Mouse (Mus musculus) frontal cortex, adult 2 months (tissue): ENCODE data around the gene Rflnb. TPM values are rescaled to one million over a fixed set of nuclear protein-coding genes. Genes with fewer than 3 reads are reported as not detected.

Source experiments
- DNase-seq, 2 experiments: peaks; one replicate each; pipeline ENCODE4 v3.0.0; 2022; ENCODE audit warnings: low spot score in 1 of 2; ENCODE audit errors: extremely low spot score in 1 of 2
- polyA plus RNA-seq: library from polyadenylated mRNA; depleted of rRNA; stranded (reverse); fragments of >200 nt; gene quantifications from 2 replicates; pipeline ENCODE4 v1.2.3, GENCODE M21; 2012; rRNA removed

Rflnb gene
- polyA plus RNA-seq: 8.4 and 10.6 TPM in 2 replicates

DNA sequence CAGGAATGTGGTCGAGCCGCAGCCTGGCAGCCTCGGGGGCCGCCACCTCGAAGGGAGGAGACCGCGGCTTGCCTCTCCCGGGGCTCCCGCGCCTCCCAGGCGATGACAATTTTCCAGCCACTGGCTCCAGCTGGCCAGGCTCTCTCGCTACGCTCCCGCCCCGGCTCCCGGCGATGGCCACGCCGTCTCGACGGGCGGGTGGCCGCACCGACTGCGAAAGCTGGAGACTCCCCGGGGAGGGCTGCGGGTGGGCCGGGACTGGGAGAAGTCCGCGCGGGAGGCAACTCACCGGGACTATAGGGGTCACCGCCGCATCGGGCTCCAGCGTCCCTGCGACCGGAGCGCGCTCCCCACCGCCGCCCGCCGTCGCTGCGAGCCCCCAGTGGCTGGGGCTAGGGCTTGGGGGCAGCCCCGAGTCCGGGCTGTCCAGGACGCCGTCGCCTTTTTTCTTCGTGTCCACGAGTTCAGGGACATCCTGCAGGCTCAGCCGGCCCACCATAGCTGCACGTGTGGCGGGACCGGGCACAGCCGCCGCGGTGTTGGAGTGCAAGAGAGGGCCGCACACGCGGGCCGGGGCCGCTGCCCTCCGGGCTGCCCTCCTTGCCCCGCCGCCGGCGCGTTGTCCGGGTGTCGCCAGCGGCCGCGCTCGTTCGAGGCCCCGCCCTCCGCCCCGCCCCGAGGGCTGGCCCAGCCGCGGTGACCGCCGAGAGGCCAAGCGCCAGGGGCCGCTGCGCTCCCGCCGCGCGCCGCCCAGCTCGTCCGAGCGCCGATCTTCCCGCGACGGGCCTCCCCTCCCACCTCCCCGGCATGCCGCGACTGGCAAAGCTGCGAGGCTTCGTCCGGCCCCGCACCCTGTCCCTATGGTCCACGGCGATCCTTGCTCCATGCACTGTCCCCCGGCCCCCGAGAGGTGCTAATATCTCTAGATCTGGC, at the start of gene Rflnb:
Rflnb (minus strand) TSS at position 644 of the 933 bp plus-strand sequence.
- DNase-seq: peak in 1 of 2 experiments; percentile 61

DNA sequence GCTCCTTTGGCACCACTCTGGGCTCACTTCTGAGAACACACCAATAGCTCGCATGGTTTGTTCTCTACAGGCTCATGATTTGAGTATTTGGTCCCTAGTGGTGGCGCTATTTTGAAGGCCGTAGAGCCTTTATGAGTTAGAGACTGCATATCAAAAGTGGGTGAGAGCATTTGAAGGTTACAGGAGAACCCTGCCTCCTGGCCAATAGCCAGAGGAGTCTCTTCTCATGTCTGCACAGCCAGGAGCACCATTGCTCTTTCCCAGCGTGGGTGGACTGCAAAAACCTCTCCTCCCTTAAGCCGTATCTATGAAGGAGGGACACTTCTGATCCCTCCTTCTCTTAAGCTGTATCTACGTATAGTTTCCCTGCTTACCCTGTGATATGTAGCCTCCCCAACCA, 49.8 kb upstream of the Rflnb start:
- no peak for DNase-seq

DNA sequence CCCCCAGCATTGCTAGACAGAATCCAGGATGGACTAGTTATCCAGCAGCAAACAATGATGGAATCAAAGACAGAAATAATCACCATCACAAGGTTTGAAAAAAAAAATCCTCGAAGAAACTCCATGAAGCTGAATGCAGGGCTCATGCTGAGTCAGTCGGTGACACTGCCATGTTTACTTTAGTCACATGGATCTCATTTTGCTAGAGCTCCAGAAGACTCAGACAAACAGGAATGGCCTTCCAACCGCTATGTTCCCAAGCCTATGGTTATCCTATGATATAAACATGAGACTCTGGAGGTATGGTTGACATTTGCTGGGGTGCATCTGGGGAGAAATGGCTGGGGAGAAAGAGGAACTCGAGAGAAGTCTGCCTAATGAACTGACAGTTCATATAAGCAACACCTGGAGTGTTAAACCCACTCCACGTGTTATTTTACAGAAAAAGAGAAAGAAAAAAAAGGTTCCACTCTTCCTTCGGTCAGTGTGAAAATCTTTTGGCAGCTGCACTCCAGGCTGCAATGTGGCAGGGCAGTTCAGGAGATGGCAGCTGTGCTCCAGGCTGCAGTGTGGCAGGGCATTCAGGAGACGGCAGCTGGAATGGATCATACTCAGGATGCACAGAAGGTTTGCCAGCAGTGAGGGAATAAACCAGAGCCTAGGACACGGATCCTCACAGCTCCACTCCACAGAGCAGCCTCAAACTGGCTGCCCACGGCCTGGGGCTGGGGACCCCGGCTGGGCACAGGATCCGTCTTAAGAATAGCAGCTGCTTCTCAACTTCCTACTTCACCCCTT, 46.9 kb upstream of the Rflnb start:
- DNase-seq: no peak

DNA sequence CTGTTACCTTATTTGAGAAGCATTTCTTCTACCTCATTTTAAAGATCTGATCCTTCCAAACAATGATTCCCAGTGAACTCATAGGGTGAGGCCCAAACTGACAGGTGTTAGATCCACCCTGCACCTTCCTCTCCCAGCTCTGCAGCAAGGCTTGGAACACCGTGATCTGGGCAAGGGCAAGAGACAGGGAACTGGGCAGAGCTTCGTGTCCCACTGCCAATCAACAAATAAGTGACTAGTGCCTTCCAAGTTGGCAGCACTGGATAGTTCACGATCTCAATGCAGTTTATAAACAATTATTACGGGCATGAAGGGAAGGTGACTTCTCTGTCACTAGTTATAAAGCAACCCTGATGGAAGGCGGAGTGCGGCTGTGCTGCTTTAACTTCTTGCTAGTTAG, 42.2 kb upstream of the Rflnb start:
- no peak for DNase-seq

DNA sequence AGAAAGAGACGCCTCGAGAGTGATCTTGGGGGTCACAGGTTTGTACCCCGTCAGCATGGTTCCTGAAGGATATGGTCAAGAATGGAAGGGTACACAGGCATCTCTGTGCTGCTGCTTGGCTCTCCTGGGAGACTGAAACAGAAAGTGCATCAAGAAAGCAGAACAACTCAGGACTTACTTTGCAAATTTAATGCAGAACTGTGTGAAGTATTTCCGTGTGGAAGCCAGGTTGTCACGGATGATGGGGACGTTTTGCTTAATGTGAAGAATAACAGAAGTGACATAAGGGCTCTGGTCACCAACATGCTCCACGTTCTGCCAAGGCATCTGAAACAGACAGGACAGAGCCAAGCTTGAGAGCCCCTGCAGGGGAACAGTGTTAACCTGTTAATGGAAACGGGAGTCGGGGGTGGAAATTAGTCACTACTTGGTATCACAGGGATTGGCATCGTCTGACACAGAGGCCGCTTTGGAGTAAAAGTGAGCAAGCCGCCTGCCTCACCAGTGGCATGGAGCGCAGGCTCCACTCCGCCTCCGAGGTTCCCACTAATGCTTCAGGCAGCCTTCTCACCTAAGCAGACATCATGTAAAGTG, 39.1 kb upstream of the Rflnb start:
- no peak for DNase-seq

DNA sequence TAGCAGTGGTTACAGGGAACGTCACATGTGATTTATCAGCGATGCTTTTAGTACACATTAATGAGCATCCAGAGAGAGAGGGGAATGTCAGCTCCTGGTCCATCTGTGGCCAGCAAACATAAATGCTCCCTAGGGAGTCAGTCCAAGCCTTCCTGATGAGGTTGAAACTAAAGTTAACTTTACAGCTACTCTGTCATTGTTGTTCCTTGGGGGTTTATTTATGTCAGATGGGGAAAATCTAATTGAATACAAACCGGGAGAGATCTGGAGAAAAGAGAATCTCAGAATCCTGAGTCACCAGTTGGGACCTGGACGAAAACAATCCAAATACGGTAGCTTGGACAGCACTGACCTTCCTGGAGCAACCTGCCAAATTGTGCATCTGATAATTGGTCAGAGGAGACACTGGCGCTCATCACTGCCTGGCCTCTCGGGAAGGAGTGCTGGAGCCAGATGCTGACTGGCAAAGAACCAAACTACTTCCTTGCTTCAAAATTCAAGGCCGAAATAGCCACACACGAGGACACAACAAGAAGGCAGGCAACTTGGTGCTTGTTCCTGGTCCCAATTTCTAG, 38.0 kb upstream of the Rflnb start:
- DNase-seq: no peak

DNA sequence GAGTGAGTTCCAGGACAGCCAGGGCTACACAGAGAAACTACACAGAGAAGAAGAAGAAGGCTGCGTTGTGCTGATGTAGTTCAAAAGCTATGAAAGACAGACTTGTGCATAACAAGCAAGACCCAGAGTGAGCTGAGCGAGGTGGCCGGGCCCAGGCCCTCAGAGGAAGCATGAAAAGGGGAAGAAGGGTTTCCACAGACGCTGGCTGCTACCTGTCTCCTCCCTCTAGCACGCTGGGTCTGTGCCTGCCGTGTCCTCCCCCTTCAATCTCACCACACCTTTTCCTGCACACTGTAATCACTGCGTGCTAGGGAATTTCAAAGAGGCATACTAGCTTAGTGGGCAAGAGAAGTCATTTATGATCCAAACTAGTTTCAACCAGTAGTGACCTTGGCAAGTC, 36.8 kb upstream of the Rflnb start:
- no peak for DNase-seq

DNA sequence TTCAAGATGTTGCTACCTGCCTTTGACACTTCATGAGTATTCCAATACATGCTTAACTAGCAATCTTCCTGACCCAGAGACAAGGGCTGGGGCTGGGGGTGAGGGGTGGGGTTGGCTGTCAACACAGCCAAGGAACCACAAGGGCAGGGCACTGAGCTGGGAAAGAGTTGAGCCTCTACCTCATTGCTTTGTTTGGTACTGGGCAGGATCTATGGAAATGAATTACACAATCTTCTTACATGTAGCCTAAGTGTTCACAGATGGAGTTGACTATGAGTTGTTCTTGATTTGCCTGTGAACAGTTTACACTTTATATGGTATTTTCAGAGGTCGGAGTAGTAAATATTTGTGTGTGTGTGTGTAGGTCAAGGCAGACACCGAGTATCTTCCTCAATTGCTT, 33.3 kb upstream of the Rflnb start:
- no peak for DNase-seq

DNA sequence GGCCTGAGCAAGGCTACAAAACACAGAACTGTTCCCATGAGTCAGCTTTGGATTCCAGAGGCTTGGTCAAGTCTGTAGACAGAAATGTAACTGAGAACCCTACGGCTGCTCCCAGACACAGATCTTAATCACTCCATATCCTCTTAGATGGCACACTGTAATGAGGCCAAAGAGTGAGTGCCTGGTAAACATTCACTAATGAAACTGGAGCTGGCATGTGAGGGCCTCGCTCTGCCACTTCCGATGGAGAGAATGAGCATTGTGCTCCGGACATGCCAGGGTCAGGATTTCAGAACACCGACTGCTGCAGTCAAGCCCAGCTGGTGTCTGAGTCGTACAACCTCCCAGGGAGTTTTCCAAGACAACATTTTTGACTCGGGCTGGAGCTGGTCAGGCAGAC, 32.4 kb upstream of the Rflnb start:
- no peak for DNase-seq

DNA sequence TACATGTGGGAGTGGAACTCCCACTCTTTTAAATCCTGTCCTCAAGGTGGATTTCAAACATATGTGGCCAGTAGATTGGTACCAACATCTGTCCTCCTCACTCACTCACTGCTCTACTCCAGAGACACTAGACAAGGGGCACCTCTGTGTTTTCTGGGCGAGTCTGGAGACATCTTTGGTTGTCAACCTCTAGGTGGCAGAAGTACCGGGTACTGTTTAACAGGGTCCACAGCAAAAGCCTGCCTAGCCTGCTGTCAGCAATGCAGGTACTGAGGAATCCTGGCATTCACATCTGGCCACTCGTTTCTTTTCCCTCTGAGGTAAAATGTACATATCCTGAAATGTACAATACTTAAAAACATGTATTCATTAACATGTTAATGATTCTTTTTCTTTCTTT, 28.9 kb upstream of the Rflnb start:
- no peak for DNase-seq

DNA sequence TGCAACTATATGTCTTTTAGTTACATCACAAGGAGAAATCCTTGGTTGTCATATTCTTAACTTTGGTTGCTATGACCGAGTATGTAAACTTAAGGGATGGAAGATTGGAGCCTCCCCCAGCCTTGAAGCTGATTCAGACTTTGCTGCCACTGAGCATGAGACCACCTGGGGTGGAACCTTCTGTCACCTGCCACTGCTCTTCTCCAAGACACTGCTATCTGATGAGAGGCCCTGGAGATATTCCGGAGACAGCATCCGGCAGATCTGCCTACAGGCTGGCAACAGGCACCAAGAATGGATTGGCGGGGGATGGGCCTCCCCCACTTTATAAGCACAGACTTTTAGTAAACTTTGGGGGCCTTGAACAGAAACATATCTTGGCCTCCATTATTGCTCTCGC, 24.9 kb upstream of the Rflnb start:
- DNase-seq: no peak

DNA sequence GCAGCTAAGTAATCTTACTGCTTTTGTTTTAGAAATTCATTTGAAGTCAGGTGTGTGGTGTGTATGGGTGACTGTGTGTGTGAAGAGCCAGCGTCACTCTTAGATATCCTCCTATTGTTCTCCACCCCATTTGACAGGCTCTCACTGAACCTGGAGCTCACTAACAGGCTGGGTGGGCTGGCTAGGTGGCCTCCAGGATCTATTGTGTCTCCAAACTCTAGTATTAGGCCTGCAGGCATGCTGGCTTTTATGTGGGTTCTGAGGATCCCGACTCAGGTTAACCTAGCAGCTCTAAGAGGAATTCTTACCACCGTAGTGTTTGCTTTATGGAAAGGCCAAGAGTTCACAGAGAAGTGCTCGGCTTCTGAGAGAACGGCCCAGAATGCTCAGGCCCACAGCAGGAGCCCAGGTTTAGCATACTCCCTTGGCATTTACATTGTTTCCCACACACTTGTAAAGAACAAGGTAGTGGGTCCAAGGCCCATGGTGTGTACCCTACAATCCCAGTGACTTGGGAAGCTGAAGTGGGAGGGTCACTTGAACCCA, 23.5 kb upstream of the Rflnb start:
- no peak for DNase-seq

DNA sequence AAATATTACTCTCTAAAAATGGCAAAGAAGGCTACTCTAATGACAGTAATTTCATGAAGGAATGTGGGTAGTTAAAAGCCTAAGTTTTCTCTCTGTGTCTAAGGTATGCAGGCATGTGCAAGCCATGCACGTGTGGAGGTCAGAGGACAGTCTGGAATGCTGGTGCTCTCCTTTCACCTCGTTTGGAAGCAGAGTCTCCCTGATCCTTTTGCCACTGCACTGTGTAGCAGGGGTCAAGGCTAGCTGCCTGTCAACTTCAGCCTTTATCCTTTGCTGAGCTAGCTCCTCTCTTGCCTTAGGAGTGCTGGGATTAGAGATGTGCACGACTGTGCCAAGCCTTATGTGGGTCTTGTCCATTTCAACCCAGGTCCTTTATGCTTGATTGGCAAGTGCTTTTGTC, 22.9 kb upstream of the Rflnb start:
- no peak for DNase-seq

DNA sequence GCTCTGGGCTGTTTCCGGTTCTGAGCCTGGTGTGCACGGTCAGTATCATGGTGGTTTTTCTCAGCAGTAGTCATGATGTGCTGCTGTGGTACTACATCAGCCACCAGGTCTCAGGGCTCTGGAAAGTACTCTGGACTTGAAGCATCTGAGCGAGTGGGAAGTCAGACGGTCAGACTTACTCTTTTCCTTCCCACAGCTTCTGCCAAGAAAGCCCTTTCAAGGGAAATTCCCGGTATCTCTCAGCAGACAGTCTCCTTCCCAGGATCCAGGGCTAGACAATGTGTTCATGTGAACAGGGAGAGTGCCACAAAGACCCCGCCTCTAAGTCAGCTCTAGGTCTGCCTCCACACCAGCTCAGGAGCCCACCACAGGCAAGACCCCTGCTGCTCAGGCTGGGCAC, 17.8 kb upstream of the Rflnb start:
- no peak for DNase-seq

DNA sequence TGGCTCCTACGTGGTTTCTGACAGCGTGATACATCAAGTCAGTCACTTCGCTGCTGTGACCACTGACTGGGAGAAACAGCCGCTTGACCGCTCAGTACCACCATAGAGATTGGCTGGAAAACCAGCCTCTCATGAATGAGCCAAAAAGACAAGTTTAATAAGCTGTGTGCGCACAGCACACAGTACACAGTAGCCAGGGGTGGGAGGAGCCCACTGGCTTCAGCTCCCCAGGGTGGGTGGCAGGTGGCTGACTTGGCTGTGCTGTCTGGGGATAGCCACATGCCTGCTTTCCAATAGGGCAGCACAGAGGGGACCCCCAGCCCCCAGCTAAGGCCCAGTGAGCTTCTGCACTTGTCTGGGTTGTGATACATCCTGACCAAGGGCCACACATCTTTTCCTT, 16.9 kb upstream of the Rflnb start:
- no peak for DNase-seq

DNA sequence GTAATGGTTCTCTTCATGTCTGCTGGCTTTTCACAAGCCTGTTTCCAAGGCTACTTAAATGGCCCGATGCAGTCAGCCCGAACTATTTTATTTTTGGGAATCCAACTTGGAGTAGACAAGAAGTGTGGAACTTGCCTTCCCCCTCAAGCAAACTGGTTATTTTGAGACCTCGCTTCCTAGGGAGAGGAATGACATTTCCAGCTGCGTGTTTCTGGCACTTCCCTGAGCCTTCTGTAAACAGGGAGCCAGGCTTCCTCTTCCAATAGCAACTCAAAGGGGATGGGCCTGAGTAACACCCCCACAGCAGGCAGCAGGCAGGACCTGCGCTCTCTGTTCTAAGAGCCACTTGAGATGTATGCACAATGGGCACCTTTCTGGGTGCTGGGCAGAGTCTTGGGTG, 15.3 kb upstream of the Rflnb start:
- peak; percentile 80 to 81 for DNase-seq

DNA sequence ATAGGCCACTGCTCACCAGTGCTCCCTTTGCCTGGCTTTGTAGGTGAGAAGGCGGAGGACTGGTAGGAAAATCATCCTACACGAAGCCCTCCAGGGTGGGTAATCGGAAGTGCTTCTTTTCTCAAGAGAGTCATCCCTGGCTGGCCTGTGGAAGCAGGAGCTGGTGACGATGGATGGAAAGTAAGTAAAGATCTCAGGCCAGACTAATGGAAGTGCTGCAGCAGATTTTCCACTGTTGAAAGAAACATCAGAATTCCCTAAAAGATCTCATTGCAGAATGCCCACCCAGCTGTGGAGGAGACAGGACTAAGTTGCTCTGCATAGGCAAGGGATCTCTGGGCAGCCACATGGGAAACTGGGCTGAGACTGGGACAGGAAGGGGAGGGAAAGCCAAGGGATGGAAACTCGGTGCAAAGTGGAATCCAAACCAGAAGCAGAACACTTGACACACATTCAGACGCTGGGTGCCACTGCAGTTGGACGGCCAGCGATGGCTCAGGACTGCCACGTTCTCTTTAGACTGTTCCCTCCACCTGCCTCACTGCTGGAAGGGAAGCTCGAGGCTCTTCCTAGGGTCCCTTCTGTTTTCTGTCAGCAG, 14.6 kb upstream of the Rflnb start:
- DNase-seq: no peak

DNA sequence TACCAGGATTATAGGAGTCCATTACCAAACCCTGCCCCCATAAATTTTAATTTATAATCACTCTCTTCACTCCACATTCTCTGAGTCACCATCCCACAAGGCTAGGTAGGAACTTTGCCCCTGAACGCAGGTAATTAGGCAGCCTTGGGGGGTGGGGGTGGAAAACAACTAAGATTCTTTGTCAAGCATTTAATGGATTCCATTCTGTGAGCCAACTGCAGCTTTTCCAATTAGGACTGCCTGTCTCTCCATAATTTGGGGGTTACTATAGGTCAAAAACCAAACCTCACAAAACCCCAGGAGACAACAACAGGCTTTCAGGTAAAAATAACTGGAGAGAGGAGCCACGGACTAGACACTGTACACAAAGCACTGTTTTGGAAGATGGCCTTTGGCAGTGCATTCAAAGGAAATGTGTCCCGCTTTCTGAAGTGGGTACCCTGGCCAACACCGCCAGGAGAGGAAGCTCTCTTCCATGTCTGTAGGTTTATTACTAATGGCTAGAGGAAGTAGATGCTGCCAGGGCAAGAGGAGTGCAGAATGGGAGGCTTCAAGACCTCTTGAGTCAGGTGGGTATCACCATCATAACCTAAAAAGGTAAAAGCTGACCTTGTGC, 13.3 kb upstream of the Rflnb start:
- no peak for DNase-seq

DNA sequence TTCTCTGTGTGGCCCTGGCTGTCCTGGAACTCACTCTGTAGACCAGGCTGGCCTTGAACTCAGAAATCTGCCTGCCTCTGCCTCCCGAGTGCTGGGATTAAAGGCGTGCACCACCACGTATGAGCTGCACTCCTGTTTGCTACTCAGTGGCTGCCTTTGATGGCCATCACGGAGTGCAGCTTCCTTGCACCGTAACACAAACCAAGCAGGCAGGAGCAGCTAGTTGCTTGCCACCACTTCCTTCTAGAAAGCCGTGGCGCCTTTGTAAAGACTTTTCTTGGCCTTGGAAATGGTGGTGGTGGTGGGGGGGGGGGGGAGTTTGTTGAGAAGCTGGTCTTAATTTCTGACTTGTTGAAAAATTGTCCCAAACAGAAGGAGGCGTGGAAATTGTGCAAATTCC, 12.5 kb upstream of the Rflnb start:
- no peak for DNase-seq
